Mouse (Mus musculus) activated CD4-positive, CD25-positive, alpha-beta regulatory T cell (primary cell): ENCODE measurements around the gene Olfr292. TPM values are rescaled to one million over a fixed set of nuclear protein-coding genes. Genes with fewer than 3 reads are reported as not detected.

Source experiments
- polyA plus RNA-seq, 2 experiments: library from polyadenylated mRNA; unstranded; fragments of 100-300 nt; shearing (Covaris generic); gene quantifications; one replicate each; pipeline ENCODE4 v1.2.1; 2017

Olfr292 gene
- polyA plus RNA-seq = under 1 TPM in 1 of 2 experiments, not detected in 1; 0.16 TPM

GRCm38 (mm10) chr7:86688030-86688429 is at the start of gene Olfr292:
Olfr292 (plus strand) TSS chr7:86688330.

GRCm38 (mm10) chr7:86648761-86649160 is 39.4 kb upstream of the Olfr292 start, which contains the start of gene Olfr293:
Olfr293 (plus strand) TSS chr7:86649061.

Other genes with a start within 250 kb of the Olfr292 start
- gene Olfr299, start 228.4 kb upstream of the Olfr292 start, polyA plus RNA-seq = not detected
- gene Olfr298, start 195.8 kb upstream of the Olfr292 start, polyA plus RNA-seq = not detected
- not detected for gene Olfr297, start 168.4 kb upstream of the Olfr292 start, polyA plus RNA-seq
- gene Olfr295, start 104.5 kb upstream of the Olfr292 start, polyA plus RNA-seq = under 1 TPM in 1 of 2 experiments, not detected in 1; 0.04 TPM
- not detected for gene Olfr294, start 71.7 kb upstream of the Olfr292 start, polyA plus RNA-seq
- under 1 TPM in 1 of 2 experiments, not detected in 1; 0.16 TPM for gene Olfr293, start 39.3 kb upstream of the Olfr292 start, polyA plus RNA-seq
- not detected for gene Folh1, start 87.6 kb downstream of the Olfr292 start, polyA plus RNA-seq
- gene Vmn2r77, start 106.7 kb downstream of the Olfr292 start, polyA plus RNA-seq = under 1 TPM; 0.06 to 0.14 TPM
- gene Vmn2r78, start 226.8 kb downstream of the Olfr292 start, polyA plus RNA-seq = under 1 TPM; 0.08 to 0.15 TPM